ENCODE assay signal across 10 mouse cellular contexts in genomic region chr7:47146034-47146812, GRCm38 (mm10). TPM values are rescaled to one million over a fixed set of nuclear protein-coding genes. Genes with fewer than 3 reads are reported as not detected.
DNase-seq lines count a peak whose midpoint lies in the region; ATAC-seq lines count a peak whose summit lies in the region.
"Had no signal": no experiment of that assay in that cellular context is flagged by ENCODE, and none has a peak within 500 bp of the region (broad histone marks: within the 10 kb centered on the region; RNA-seq: fewer than 3 reads in every experiment).

No protein-coding gene starts in this region.

- no peaks in the 10 kb centered on the region for H3K27me3 ChIP-seq in kidney, embryonic 14.5 days (ENCODE audit: control insufficient read depth, insufficient read depth, low read length)
- H3K27me3 ChIP-seq: embryonic facial prominence, embryonic 12.5 days had no signal

- ATAC-seq in kidney, embryonic 14.5 days (ENCODE audit: low FRiP score, low TSS enrichment), result no peak
- peak; percentile 62 for ATAC-seq in CD4-positive, CD25-positive, alpha-beta regulatory T cell, adult 4 months
- ATAC-seq in hematopoietic stem cell, adult 5-6 weeks (replicated peaks in 1 of 2; ENCODE audit: insufficient read depth in 1 of 2, low FRiP score in 2 of 2, low TSS enrichment in 1 of 2, low read depth in 1 of 2, poor library complexity in 2 of 2, severe bottlenecking in 2 of 2), result peak; percentile 92 to 95

- H3K4me1 ChIP-seq in kidney, embryonic 14.5 days (ENCODE audit: control insufficient read depth, insufficient read depth, low read length), result no peaks in the 10 kb centered on the region
- H3K4me1 ChIP-seq: embryonic facial prominence, embryonic 12.5 days had no signal

- no peak overlapping the region for H3K9ac ChIP-seq in kidney, embryonic 14.5 days (ENCODE audit: low read depth, low read length)
- H3K9ac ChIP-seq: embryonic facial prominence, embryonic 12.5 days had no signal

- DNase-seq in kidney, adult 18-20 months, result peak; percentile 21
- peak; percentile 37 to 39 for DNase-seq in adrenal gland, adult 18-20 months (ENCODE audit: low spot score in 2 of 2)
- DNase-seq in lung, postnatal 4 days, result peak; percentile 33 to 57
- no peak for DNase-seq in MN1 (ENCODE audit: low spot score)
- no peak for DNase-seq in urinary bladder, adult 2 months (ENCODE audit: low spot score)

- no peaks in the 10 kb centered on the region for H3K9me3 ChIP-seq in kidney, embryonic 14.5 days (ENCODE audit: control insufficient read depth, low read length)
- H3K9me3 ChIP-seq: embryonic facial prominence, embryonic 12.5 days had no signal

- 61% methylated on average over 12 of the region's 12 CpGs for WGBS in kidney, embryonic 14.5 days

- H3K36me3 ChIP-seq in kidney, embryonic 14.5 days (ENCODE audit: control insufficient read depth, insufficient read depth, low read length), result no peaks in the 10 kb centered on the region
- H3K36me3 ChIP-seq: embryonic facial prominence, embryonic 12.5 days had no signal

- no peak overlapping the region for H3K4me2 ChIP-seq in kidney, embryonic 14.5 days (replicated peaks; ENCODE audit: low read depth, low read length)
- H3K4me2 ChIP-seq: embryonic facial prominence, embryonic 12.5 days had no signal

- no peak overlapping the region for H3K27ac ChIP-seq in kidney, embryonic 14.5 days (ENCODE audit: low read depth, low read length)
- H3K27ac ChIP-seq: embryonic facial prominence, embryonic 12.5 days had no signal

- H3K4me3 ChIP-seq in kidney, embryonic 14.5 days (ENCODE audit: low read length), result no peak overlapping the region
- H3K4me3 ChIP-seq: embryonic facial prominence, embryonic 12.5 days had no signal

RNA-seq across cellular contexts. Expression of gene Ptpn5, which starts 12.7 kb away (rescaled TPM):
- 0.57 and 0.91 TPM in 2 replicates for polyA plus RNA-seq in kidney, embryonic 14.5 days (2014; fragmentation: Nextera tagmentation; extraction: Ambion mirVana)
- 10 to 100 TPM in 1 of 2 experiments, 1 to 10 TPM in 1; 9.8 to 17.8 TPM for polyA plus RNA-seq in CD4-positive, CD25-positive, alpha-beta regulatory T cell, adult 4 months (2017; shearing (Covaris generic))
- 1 to 10 TPM in 1 of 2 experiments, under 1 TPM in 1; 0.13 to 1.4 TPM for total RNA-seq in adrenal gland, adult 18-20 months (2021)
- 0.31 TPM in 1 of 2 replicates, not detected in the other for total RNA-seq in hematopoietic stem cell, adult 5-6 weeks (2017)
- polyA plus RNA-seq in urinary bladder, adult 2 months (2012; rRNA removed), result 0.08 and 0.24 TPM in 2 replicates

RNA-seq across cellular contexts. Expression of gene Mrgpra6, which starts 58.5 kb away (rescaled TPM):
- polyA plus RNA-seq in kidney, embryonic 14.5 days (2014; fragmentation: Nextera tagmentation; extraction: Ambion mirVana), result not detected in 2 replicates
- polyA plus RNA-seq in CD4-positive, CD25-positive, alpha-beta regulatory T cell, adult 4 months (2017; shearing (Covaris generic)), result not detected
- total RNA-seq in adrenal gland, adult 18-20 months (2021), result not detected
- not detected in 2 replicates for total RNA-seq in hematopoietic stem cell, adult 5-6 weeks (2017)
- not detected in 2 replicates for polyA plus RNA-seq in urinary bladder, adult 2 months (2012; rRNA removed)
- total RNA-seq: layer of hippocampus, adult 18-20 months had no signal
- polyA plus RNA-seq: embryonic facial prominence, embryonic 12.5 days had no signal

Comparison
In these comparisons a context has a peak if more than half of its experiments do, and no peak if none do; other contexts are left out.
1. DNase-seq: peak in kidney, adult 18-20 months (single experiment), adrenal gland, adult 18-20 months (2 of 2) and lung, postnatal 4 days (2 of 2); none in MN1 (single experiment) and urinary bladder, adult 2 months (single experiment).